19 mouse cellular contexts compared by ENCODE assay signal in the genomic region with DNA sequence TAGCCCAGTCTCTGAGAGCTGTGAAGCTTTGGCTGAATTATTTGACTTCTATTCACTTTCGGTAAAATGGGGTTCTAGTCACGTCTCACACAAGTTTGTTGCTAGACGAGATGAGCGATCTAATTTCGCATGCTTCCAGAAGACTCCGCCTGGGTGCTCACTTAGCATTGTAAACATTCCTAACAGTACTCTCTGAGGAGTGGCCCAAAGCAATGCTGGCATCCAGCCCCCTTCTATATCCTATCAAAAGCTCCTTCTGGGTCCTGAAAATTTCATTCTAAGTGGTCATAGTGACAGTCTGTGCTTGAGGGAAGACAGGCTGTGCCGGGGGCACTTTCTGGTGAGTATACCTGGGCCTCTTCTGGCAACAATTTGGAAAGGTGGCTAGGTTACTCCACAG.
DNase-seq lines count a peak whose midpoint lies in the region; TF ChIP-seq lines count a peak whose summit lies in the region.
"Had no signal": no experiment of that assay in that cellular context is flagged by ENCODE, and none has a peak within 500 bp of the region (broad histone marks: within the 10 kb centered on the region; RNA-seq: fewer than 3 reads in every experiment).

No protein-coding gene starts in this region.

- 73% methylated on average over 7 of the region's 7 CpGs for WGBS in lung, adult 2 months

- TF ChIP-seq CTCF in lung, adult 2 months (IDR thresholded peaks at IDR 0.05; ENCODE audit: insufficient read depth, low read length), result no peak

- 0 out of 2 replicates have a peak, but pooled peaks cover 3% of the 10 kb centered on the region for H3K4me1 ChIP-seq in lung, adult 2 months (ENCODE audit: control insufficient read depth, insufficient read depth, low read length)
- H3K4me1 ChIP-seq: embryonic facial prominence, embryonic 15.5 days; hindbrain, embryonic 15.5 days had no signal

- H3K4me3 ChIP-seq in lung, adult 2 months (replicated peaks; ENCODE audit: extremely low read depth, low read depth, low read length), result no peak overlapping the region
- H3K4me3 ChIP-seq: embryonic facial prominence, embryonic 12.5 days; embryonic facial prominence, embryonic 15.5 days; hindbrain, embryonic 12.5 days; hindbrain, embryonic 15.5 days had no signal

- no peak for TF ChIP-seq POLR2A in lung, adult 2 months (IDR thresholded peaks at IDR 0.05; ENCODE audit: borderline replicate concordance, extremely low read depth, low read depth, low read length)

- peak; percentile 23 for DNase-seq in heart, adult 11 months
- no peak for DNase-seq in heart, adult 18-20 months
- DNase-seq in lung, postnatal 14 days, result peak; percentile 13
- DNase-seq in lung, adult 2 months, result no peak
- DNase-seq in Muller cell, postnatal 12 days (ENCODE audit: inconsistent ontology term), result peak; percentile 3
- DNase-seq in lung, postnatal 25 days (ENCODE audit: low spot score), result peak; percentile 21
- no peak for DNase-seq in c-Kit-positive CD71-positive TER-119-positive erythroid progenitor cells, embryonic 14.5 days (ENCODE audit: low spot score)
- DNase-seq in right cerebral cortex, postnatal 10 days (ENCODE audit: low spot score in 2 of 2), result no peak
- DNase-seq: adrenal gland, adult 2 months; adrenal gland, postnatal 14 days; cerebellum, adult 18-20 months; cerebellum, adult 9-10 months; cerebellum, postnatal 25 days; forebrain, postnatal 0 days; gastrocnemius, postnatal 25 days had no signal

Comparison
In these comparisons a context has a peak if more than half of its experiments do, and no peak if none do; other contexts are left out.
1. DNase-seq: peak in heart, adult 11 months (single experiment), lung, postnatal 14 days (single experiment), Muller cell, postnatal 12 days (single experiment) and lung, postnatal 25 days (single experiment); none in heart, adult 18-20 months (0 of 2), lung, adult 2 months (single experiment), c-Kit-positive CD71-positive TER-119-positive erythroid progenitor cells, embryonic 14.5 days (single experiment) and right cerebral cortex, postnatal 10 days (0 of 2).